Mouse (Mus musculus): ENCODE results near the gene Myrf.

DNA sequence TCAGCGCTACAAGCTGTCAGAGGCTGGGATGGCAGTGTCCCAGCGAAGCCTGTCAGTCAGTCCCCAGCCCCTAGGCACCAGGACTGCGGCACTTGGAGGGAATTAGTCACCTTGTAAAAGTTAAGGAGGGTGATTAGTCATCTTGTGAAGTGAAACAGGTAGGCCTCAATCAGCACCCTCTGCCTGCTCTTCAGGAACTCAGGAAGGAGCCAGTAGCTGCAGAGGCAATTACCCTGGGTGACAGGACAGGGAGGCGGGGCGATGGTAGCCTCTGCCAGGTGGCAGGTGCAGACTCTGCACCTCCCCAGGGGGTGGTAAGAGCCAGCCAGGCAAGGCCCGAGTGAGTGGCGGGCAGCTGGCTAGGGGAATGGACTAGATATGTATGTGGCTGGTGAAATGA, 20.8 kb upstream of the Myrf start:
- TF ChIP-seq CTCF (IDR thresholded peaks at IDR 0.05; ENCODE audit: borderline replicate concordance, insufficient read depth, low read depth, low read length): no peak
- TF ChIP-seq POLR2A (IDR thresholded peaks at IDR 0.05; ENCODE audit: borderline replicate concordance, insufficient read depth, low read length): no peak

All from cerebellum, adult 2 months (tissue).